Mouse (Mus musculus) erythroblast, embryonic 14.5 days (primary cell): ENCODE results near the gene Nrtn. TPM values are rescaled to one million over a fixed set of nuclear protein-coding genes. Genes with fewer than 3 reads are reported as not detected.

Experiments
- H3K27me3 ChIP-seq: 2 replicates; pipeline ENCODE4 v1.6.1; 2012; ENCODE audit warnings: inconsistent platforms; ENCODE audit not compliant: control insufficient read depth
- H3K36me3 ChIP-seq: 2 replicates; pipeline ENCODE4 v1.6.1; 2012; ENCODE audit warnings: mild to moderate bottlenecking, inconsistent platforms; ENCODE audit not compliant: control insufficient read depth
- H3K4me1 ChIP-seq: 2 replicates; pipeline ENCODE4 v1.6.1; 2012; ENCODE audit warnings: inconsistent platforms; ENCODE audit not compliant: control insufficient read depth
- H3K4me3 ChIP-seq: replicated peaks from 2 replicates; pipeline ENCODE3; 2012; ENCODE audit warnings: moderate library complexity, mild to moderate bottlenecking, inconsistent platforms
- H3K9me3 ChIP-seq: 2 replicates; pipeline ENCODE4 v1.6.1; 2012; ENCODE audit warnings: low read length, inconsistent platforms, mixed read lengths; ENCODE audit not compliant: control insufficient read depth
- GATA1 ChIP-seq: IDR thresholded peaks from 2 replicates; pipeline ENCODE4 v1.6.1; 2012; ENCODE audit warnings: low read length, inconsistent platforms, mixed read lengths
- TAL1 ChIP-seq: IDR thresholded peaks from 3 replicates; pipeline ENCODE4 v1.6.1; 2012; ENCODE audit warnings: low read length, inconsistent platforms, mixed read lengths
- polyA plus RNA-seq: library from polyadenylated mRNA; stranded (reverse); fragments of >175 nt; gene quantifications from 2 replicates; pipeline ENCODE4 v1.2.3, GENCODE M21; 2012

The Nrtn gene
- polyA plus RNA-seq, 1 experiment, result 2.2 TPM

DNA sequence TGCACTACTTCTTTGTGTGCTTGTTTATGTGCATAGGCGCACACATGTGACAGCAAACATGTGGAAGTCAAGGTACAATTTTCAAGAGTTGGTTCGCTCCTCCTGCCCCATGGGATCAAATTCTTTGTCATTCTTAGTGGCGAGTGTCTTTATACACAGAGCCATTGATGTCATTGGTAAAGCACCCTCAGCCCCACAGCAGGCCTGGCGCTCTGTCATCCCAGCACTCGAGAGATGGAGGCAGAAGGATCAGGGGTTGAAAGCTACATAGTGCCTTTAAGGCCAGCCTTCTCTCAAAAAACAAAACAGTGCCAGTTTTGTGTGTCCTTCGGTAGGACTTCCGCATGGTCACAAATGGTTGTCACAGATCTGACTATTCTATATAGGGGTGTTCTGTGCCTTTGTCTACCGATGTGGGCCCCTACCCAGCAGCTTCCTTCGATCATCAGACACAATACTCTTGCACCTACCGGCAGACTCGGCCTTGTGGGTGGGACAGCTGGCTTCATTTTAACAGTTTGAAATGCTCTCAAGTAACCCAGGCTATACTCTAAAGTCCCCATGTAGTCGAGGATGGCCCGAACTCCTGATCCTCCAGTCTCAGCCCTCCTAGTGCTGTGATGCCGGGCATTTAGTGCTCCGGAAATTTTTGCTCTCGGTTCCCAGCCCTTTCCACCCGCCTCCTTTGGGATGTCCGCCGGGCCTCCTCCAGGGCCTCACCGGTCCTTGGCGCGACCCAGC lies 41.2 kb downstream of the Nrtn start:
- TF ChIP-seq GATA1 (no peak), TAL1 (no peak)
- no peaks in the 10 kb centered on the region for H3K9me3 ChIP-seq
- H3K4me3 ChIP-seq, result peak overlapping the region; percentile 87
- H3K36me3 ChIP-seq, result peaks cover 45% of the 10 kb centered on the region
- no peaks in the 10 kb centered on the region for H3K27me3 ChIP-seq
- peaks cover 55% of the 10 kb centered on the region for H3K4me1 ChIP-seq

GRCm38 (mm10) chr17:56715360-56715759 lies 42.0 kb downstream of the Nrtn start:
- no peaks in the 10 kb centered on the region for H3K27me3 ChIP-seq
- no peak for TF ChIP-seq GATA1
- no peak for TF ChIP-seq TAL1
- H3K4me1 ChIP-seq, result peaks cover 53% of the 10 kb centered on the region
- H3K4me3 ChIP-seq, result peak overlapping the region; percentile 2
- peaks cover 45% of the 10 kb centered on the region for H3K36me3 ChIP-seq
- no peaks in the 10 kb centered on the region for H3K9me3 ChIP-seq

- H3K36me3 ChIP-seq, result peaks cover 87% of the 10 kb centered on the region
Measured at GRCm38 (mm10) chr17:56709708-56710107, 47.6 kb downstream of the Nrtn start.

GRCm38 (mm10) chr17:56708692-56709091 lies 48.6 kb downstream of the Nrtn start:
- H3K36me3 ChIP-seq, result peaks cover 97% of the 10 kb centered on the region
- TF ChIP-seq GATA1 (no peak), TAL1 (no peak)

More at GRCm38 (mm10) chr17:56709708-56710107, 47.6 kb downstream of the Nrtn start:
- no peaks in the 10 kb centered on the region for H3K27me3 ChIP-seq
- no peak overlapping the region for H3K4me3 ChIP-seq
- peaks cover 26% of the 10 kb centered on the region for H3K4me1 ChIP-seq
- no peak for TF ChIP-seq GATA1
- TF ChIP-seq TAL1, result no peak
- H3K9me3 ChIP-seq, result no peaks in the 10 kb centered on the region

GRCm38 (mm10) chr17:56706515-56706914 lies 50.8 kb downstream of the Nrtn start:
- H3K27me3 ChIP-seq, result no peaks in the 10 kb centered on the region

More at GRCm38 (mm10) chr17:56708692-56709091, 48.6 kb downstream of the Nrtn start:
- Histone ChIP-seq H3K9me3 (no peaks in the 10 kb centered on the region), H3K4me1 (peaks cover 22% of the 10 kb centered on the region), H3K4me3 (no peak overlapping the region), H3K27me3 (no peaks in the 10 kb centered on the region)

DNA sequence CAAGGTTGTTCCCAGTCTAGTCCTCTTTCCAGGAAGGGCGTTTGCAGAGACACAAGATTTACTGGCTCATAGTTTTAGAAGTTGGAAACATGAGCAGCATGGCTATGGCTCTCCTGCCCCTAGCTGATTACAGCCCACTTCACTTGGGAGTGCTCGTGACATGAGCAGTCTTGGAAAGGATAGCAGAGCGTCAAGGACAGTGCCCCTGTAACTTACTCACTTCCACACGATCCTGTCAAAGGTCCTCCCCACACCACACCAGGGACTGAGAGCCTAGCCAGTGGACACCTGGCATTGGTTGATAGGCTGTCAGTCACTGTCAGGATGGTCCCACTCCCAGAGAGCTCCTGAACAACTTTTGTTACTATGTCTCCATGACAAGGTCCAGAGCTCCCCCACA lies 54.3 kb downstream of the Nrtn start:
- H3K4me1 ChIP-seq, result peaks cover 10% of the 10 kb centered on the region
- no peak overlapping the region for H3K4me3 ChIP-seq
- no peaks in the 10 kb centered on the region for H3K9me3 ChIP-seq
- H3K27me3 ChIP-seq, result no peaks in the 10 kb centered on the region
- peaks cover 98% of the 10 kb centered on the region for H3K36me3 ChIP-seq
- TF ChIP-seq TAL1 (no peak), GATA1 (no peak)

More at GRCm38 (mm10) chr17:56706515-56706914, 50.8 kb downstream of the Nrtn start:
- TF ChIP-seq TAL1 (no peak), GATA1 (no peak)
- peaks cover 98% of the 10 kb centered on the region for H3K36me3 ChIP-seq
- no peak overlapping the region for H3K4me3 ChIP-seq
- H3K4me1 ChIP-seq, result peaks cover 17% of the 10 kb centered on the region
- H3K9me3 ChIP-seq, result no peaks in the 10 kb centered on the region

Other genes starting within 250 kb of the Nrtn start
- not detected in 2 replicates for gene Znrf4, start 245.1 kb downstream of the Nrtn start, polyA plus RNA-seq
- 0.04 and 0.10 TPM in 2 replicates for gene Gm20219, start 203.1 kb downstream of the Nrtn start, polyA plus RNA-seq
- gene Safb2, start 172.9 kb downstream of the Nrtn start, polyA plus RNA-seq, result 26.3 and 27.6 TPM in 2 replicates
- 27.9 and 29.6 TPM in 2 replicates for gene Safb, start 172.7 kb downstream of the Nrtn start, polyA plus RNA-seq
- gene 2410015M20Rik, start 147.8 kb downstream of the Nrtn start, polyA plus RNA-seq, result 21.4 and 25.5 TPM in 2 replicates
- 810 and 1,011 TPM in 2 replicates for gene Rpl36, start 144.1 kb downstream of the Nrtn start, polyA plus RNA-seq
- gene Lonp1, start 130.6 kb downstream of the Nrtn start, polyA plus RNA-seq, result 6.7 TPM in 2 replicates
- not detected in 2 replicates for gene Catsperd, start 129.4 kb downstream of the Nrtn start, polyA plus RNA-seq
- gene Ranbp3, start 84.2 kb downstream of the Nrtn start, polyA plus RNA-seq, result 16.4 and 17.4 TPM in 2 replicates
- 70.5 and 83.1 TPM in 2 replicates for gene Ndufa11, start 39.8 kb downstream of the Nrtn start, polyA plus RNA-seq
- gene Vmac, start 39.5 kb downstream of the Nrtn start, polyA plus RNA-seq, result 0.22 and 0.55 TPM in 2 replicates
- gene Dus3l, start 7.2 kb upstream of the Nrtn start, polyA plus RNA-seq, result 2.7 and 3.2 TPM in 2 replicates
- gene Prr22, start 12.7 kb upstream of the Nrtn start, polyA plus RNA-seq, result 0.66 and 0.78 TPM in 2 replicates
- 26.9 and 29.2 TPM in 2 replicates for gene Rfx2, start 73.5 kb upstream of the Nrtn start, polyA plus RNA-seq
- not detected in 2 replicates for gene Acsbg2, start 116.9 kb upstream of the Nrtn start, polyA plus RNA-seq
- not detected in 2 replicates for gene 1700061G19Rik, start 117.9 kb upstream of the Nrtn start, polyA plus RNA-seq
- gene Mllt1, start 177.9 kb upstream of the Nrtn start, polyA plus RNA-seq, result 5.1 and 5.8 TPM in 2 replicates
- 0.01 TPM in 1 of 2 replicates, not detected in the other for gene Acer1, start 224.6 kb upstream of the Nrtn start, polyA plus RNA-seq
- gene Clpp, start 232.8 kb upstream of the Nrtn start, polyA plus RNA-seq, result 12.3 and 14.6 TPM in 2 replicates
- 2.1 and 2.9 TPM in 2 replicates for gene Alkbh7, start 239.8 kb upstream of the Nrtn start, polyA plus RNA-seq
- not detected in 2 replicates for gene Pspn, start 242.5 kb upstream of the Nrtn start, polyA plus RNA-seq